Mouse (Mus musculus): Measurements from ENCODE around the gene B3galt2. TPM values are rescaled to one million over a fixed set of nuclear protein-coding genes. Genes with fewer than 3 reads are reported as not detected.
"Not testable (repeated sequence)": the region's sequence is repeated elsewhere in the genome, so short reads cannot be mapped to it uniquely, and the experiment has no call there.

B3galt2 gene
- polyA plus RNA-seq, 1 experiment = 0.02 TPM

DNA sequence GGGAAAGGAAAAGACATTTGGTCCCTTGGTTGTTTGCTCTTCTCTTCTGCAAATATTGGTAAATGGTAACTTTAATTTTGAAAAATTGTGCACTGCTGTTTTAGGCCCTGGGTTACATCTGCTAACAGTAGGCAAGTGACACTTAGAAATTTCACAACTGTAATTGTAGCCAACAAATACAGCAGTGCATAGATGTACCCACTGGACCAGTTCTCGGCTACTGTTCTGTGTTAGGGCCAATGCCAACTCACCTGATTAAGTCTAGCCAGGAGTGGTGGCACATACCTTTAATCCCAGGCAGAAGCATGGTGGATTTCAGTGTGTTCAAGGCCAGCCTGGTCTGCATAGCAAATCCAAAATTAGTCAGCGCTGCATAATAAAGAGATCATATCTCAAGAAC is 9.9 kb downstream of the B3galt2 start:
- no peak for TF ChIP-seq TCF3 (IDR thresholded peaks at IDR 0.05; ENCODE audit: insufficient read length, low read depth)
- no peak for TF ChIP-seq USF1 (IDR thresholded peaks at IDR 0.05; ENCODE audit: low read depth)
- no peak for TF ChIP-seq REST (IDR thresholded peaks at IDR 0.05; ENCODE audit: insufficient read depth, insufficient read length)
- no peak for TF ChIP-seq POLR2AphosphoS2 (IDR thresholded peaks at IDR 0.05; ENCODE audit: insufficient read length, low read depth)
- TF ChIP-seq E2F4 (IDR thresholded peaks at IDR 0.05; ENCODE audit: insufficient read depth) = no peak
- TF ChIP-seq SRF (IDR thresholded peaks at IDR 0.05; ENCODE audit: control insufficient read depth, insufficient read length, low read depth) = no peak
- TF ChIP-seq CEBPB (IDR thresholded peaks at IDR 0.05; ENCODE audit: insufficient read depth, poor library complexity, severe bottlenecking) = no peak
- no peak for TF ChIP-seq POLR2A (IDR thresholded peaks at IDR 0.05; ENCODE audit: insufficient read length, low read depth)
- no peak for TF ChIP-seq MAX (IDR thresholded peaks at IDR 0.05; ENCODE audit: low read depth)
- no peak for TF ChIP-seq MYOG (IDR thresholded peaks at IDR 0.05; ENCODE audit: control insufficient read depth in 1 of 3, insufficient read depth in 1 of 3, insufficient read length in 2 of 3, low read depth in 2 of 3)
- TF ChIP-seq MYOD1 (IDR thresholded peaks at IDR 0.05; ENCODE audit: control insufficient read depth in 1 of 3, insufficient read length in 2 of 3, low read depth in 2 of 3) = no peak
- H3K27me3 ChIP-seq (ENCODE audit: control insufficient read depth, insufficient read depth, insufficient read length) = no peaks in the 10 kb centered on the region

DNA sequence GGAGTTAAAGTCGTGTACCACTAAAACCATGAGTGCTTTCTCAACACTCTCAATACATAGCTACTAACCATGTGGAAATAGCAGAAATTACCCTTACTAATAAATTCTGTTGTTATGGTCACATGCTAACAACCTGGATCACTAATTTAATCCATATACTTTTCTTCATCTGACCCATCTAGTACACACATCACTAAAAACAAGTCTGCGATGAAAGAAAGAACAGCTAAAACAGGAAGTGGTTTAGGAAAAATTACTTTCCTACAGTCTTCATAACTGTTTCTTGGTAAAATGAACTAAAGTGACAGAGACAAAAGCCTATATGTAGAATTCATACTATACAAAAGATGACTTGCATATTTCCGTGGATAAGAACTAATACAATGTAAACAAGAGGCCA is 13.2 kb downstream of the B3galt2 start:
- no peak overlapping the region for H3K4me3 ChIP-seq
- peaks cover 16% of the 10 kb centered on the region for H3K36me3 ChIP-seq (ENCODE audit: control insufficient read depth, insufficient read depth)
- no peaks in the 10 kb centered on the region for H3K27me3 ChIP-seq (ENCODE audit: control insufficient read depth, insufficient read depth, insufficient read length)
- H3K4me2 ChIP-seq (ENCODE audit: low read depth) = no peak overlapping the region
- no peaks in the 10 kb centered on the region for H3K79me2 ChIP-seq (ENCODE audit: control insufficient read depth, insufficient read depth)
- no peak overlapping the region for H3ac ChIP-seq (ENCODE audit: control insufficient read depth, insufficient read length)
- no peak for TF ChIP-seq USF1 (IDR thresholded peaks at IDR 0.05; ENCODE audit: low read depth)
- no peak for TF ChIP-seq MYOG (IDR thresholded peaks at IDR 0.05; ENCODE audit: control insufficient read depth in 1 of 3, insufficient read depth in 1 of 3, insufficient read length in 2 of 3, low read depth in 2 of 3)
- TF ChIP-seq SRF (IDR thresholded peaks at IDR 0.05; ENCODE audit: control insufficient read depth, insufficient read length, low read depth) = no peak
- no peak for TF ChIP-seq REST (IDR thresholded peaks at IDR 0.05; ENCODE audit: insufficient read depth, insufficient read length)
- no peak for TF ChIP-seq CEBPB (IDR thresholded peaks at IDR 0.05; ENCODE audit: insufficient read depth, poor library complexity, severe bottlenecking)
- no peak for TF ChIP-seq POLR2AphosphoS2 (IDR thresholded peaks at IDR 0.05; ENCODE audit: insufficient read length, low read depth)
- no peak for TF ChIP-seq E2F4 (IDR thresholded peaks at IDR 0.05; ENCODE audit: insufficient read depth)
- no peak for TF ChIP-seq POLR2A (IDR thresholded peaks at IDR 0.05; ENCODE audit: insufficient read length, low read depth)
- TF ChIP-seq TCF12 (IDR thresholded peaks at IDR 0.05; ENCODE audit: insufficient read depth, poor library complexity, severe bottlenecking) = no peak
- TF ChIP-seq MAX (IDR thresholded peaks at IDR 0.05; ENCODE audit: low read depth) = no peak
- no peak for TF ChIP-seq MYOD1 (IDR thresholded peaks at IDR 0.05; ENCODE audit: control insufficient read depth in 1 of 3, insufficient read length in 2 of 3, low read depth in 2 of 3)
- no peak for TF ChIP-seq TCF3 (IDR thresholded peaks at IDR 0.05; ENCODE audit: insufficient read length, low read depth)

More for the DNA sequence above, 9.9 kb downstream of the B3galt2 start:
- no peak overlapping the region for H3K4me3 ChIP-seq
- peaks cover 21% of the 10 kb centered on the region for H3K36me3 ChIP-seq (ENCODE audit: control insufficient read depth, insufficient read depth)
- no peak overlapping the region for H3K4me2 ChIP-seq (ENCODE audit: low read depth)
- H3K79me2 ChIP-seq (ENCODE audit: control insufficient read depth, insufficient read depth) = no peaks in the 10 kb centered on the region
- H3ac ChIP-seq (ENCODE audit: control insufficient read depth, insufficient read length) = no peak overlapping the region

DNA sequence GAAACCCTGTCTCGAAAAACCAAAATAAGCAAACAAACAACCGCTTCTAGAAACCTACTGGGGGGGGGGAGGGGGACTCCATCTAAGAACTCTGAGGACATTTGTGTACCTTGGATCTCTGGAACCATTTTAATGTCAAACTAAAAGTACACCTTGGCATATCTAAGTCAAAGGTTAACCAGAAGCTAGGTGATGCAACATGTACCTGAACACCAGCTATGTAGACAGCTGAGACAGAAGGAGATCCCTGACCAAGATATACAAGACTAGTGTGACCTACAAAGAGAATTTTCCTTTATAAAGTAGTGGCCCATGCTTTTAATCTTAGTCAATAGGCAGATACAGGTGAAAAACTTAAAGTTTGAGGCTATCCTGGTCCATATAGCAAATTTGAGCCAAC is 22.7 kb downstream of the B3galt2 start:
- Histone ChIP-seq H3K79me2 (ENCODE audit: control insufficient read depth, insufficient read depth) (no peaks in the 10 kb centered on the region), H3K4me2 (ENCODE audit: low read depth) (no peak overlapping the region), H3K4me3 (no peak overlapping the region), H3K27me3 (ENCODE audit: control insufficient read depth, insufficient read depth, insufficient read length) (no peaks in the 10 kb centered on the region), H3ac (ENCODE audit: control insufficient read depth, insufficient read length) (no peak overlapping the region), H3K36me3 (ENCODE audit: control insufficient read depth, insufficient read depth) (peaks cover 26% of the 10 kb centered on the region)
- TF ChIP-seq MYOD1 (IDR thresholded peaks at IDR 0.05; ENCODE audit: control insufficient read depth in 1 of 3, insufficient read length in 2 of 3, low read depth in 2 of 3) (no peak), REST (IDR thresholded peaks at IDR 0.05; ENCODE audit: insufficient read depth, insufficient read length) (no peak), USF1 (IDR thresholded peaks at IDR 0.05; ENCODE audit: low read depth) (no peak), SRF (IDR thresholded peaks at IDR 0.05; ENCODE audit: control insufficient read depth, insufficient read length, low read depth) (no peak), POLR2A (IDR thresholded peaks at IDR 0.05; ENCODE audit: insufficient read length, low read depth) (no peak)

DNA sequence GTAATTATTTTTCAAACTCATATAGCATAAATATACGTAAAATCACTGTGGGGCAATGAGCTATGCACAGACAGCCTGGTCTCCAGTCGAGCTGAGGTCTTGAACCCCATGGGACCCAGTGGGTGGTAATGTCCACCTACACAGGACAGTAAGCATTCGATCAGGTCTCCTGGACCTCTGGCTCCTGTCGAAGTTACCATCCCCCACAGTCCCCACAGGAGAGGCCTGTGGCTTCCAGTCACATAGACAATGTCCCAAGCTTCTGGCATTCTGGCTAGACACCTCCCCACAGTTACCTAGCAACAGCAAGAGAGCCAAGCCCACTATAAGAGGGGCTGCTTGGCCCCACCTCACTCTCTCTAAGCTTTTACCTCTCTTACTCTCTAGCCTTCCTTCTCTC is 24.3 kb downstream of the B3galt2 start:
- H3K27me3 ChIP-seq (ENCODE audit: control insufficient read depth, insufficient read depth, insufficient read length); H3K79me2 ChIP-seq (ENCODE audit: control insufficient read depth, insufficient read depth); H3K4me2 ChIP-seq (ENCODE audit: low read depth); H3K4me3 ChIP-seq; H3ac ChIP-seq (ENCODE audit: control insufficient read depth, insufficient read length): not testable (repeated sequence)
- H3K36me3 ChIP-seq (ENCODE audit: control insufficient read depth, insufficient read depth) = peaks cover 39% of the 10 kb centered on the region

DNA sequence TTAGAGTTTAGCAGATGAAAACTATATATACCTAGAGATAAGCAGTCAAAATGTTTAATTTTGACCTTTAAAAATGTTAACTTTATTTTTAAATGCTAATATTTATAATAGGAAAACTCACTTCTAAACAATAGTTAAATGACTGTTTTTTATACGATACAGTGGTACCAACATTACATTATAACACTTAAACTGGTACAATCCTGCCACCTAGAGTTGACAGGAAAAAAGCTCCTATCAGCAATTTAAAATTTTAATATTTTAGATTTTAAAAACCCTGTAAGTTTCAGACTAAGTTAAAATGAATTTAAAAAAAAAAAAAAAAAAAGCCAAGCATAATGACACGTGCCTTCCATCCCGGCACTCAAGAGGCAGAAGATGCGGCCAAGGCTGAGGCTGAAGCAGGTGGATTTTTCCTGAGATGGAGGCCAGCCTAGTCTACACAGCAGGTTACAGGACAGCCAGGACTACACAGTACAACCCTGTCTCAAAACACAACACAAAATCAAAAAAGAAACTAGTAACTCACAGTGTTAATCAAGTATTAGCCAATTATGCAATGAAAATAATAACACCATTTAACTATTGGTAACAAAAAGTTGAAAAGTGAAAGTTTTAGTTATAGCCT is 35.4 kb downstream of the B3galt2 start:
- Histone ChIP-seq H3K36me3 (ENCODE audit: control insufficient read depth, insufficient read depth) (peaks cover 50% of the 10 kb centered on the region), H3K4me2 (ENCODE audit: low read depth) (no peak overlapping the region), H3K4me3 (no peak overlapping the region), H3ac (ENCODE audit: control insufficient read depth, insufficient read length) (no peak overlapping the region), H3K27me3 (ENCODE audit: control insufficient read depth, insufficient read depth, insufficient read length) (no peaks in the 10 kb centered on the region), H3K79me2 (ENCODE audit: control insufficient read depth, insufficient read depth) (no peaks in the 10 kb centered on the region)
- TF ChIP-seq MYOD1 (IDR thresholded peaks at IDR 0.05; ENCODE audit: control insufficient read depth in 1 of 3, insufficient read length in 2 of 3, low read depth in 2 of 3) = no peak
- no peak for TF ChIP-seq POLR2AphosphoS2 (IDR thresholded peaks at IDR 0.05; ENCODE audit: insufficient read length, low read depth)
- TF ChIP-seq MAX (IDR thresholded peaks at IDR 0.05; ENCODE audit: low read depth) = no peak
- no peak for TF ChIP-seq POLR2A (IDR thresholded peaks at IDR 0.05; ENCODE audit: insufficient read length, low read depth)
- no peak for TF ChIP-seq TCF12 (IDR thresholded peaks at IDR 0.05; ENCODE audit: insufficient read depth, poor library complexity, severe bottlenecking)
- no peak for TF ChIP-seq TCF3 (IDR thresholded peaks at IDR 0.05; ENCODE audit: insufficient read length, low read depth)
- TF ChIP-seq REST (IDR thresholded peaks at IDR 0.05; ENCODE audit: insufficient read depth, insufficient read length) = no peak
- no peak for TF ChIP-seq SRF (IDR thresholded peaks at IDR 0.05; ENCODE audit: control insufficient read depth, insufficient read length, low read depth)
- TF ChIP-seq MYOG (IDR thresholded peaks at IDR 0.05; ENCODE audit: control insufficient read depth in 1 of 3, insufficient read depth in 1 of 3, insufficient read length in 2 of 3, low read depth in 2 of 3) = no peak
- no peak for TF ChIP-seq USF1 (IDR thresholded peaks at IDR 0.05; ENCODE audit: low read depth)
